Mouse (Mus musculus) embryo, embryonic 11 days (tissue): ENCODE results near the gene Smarca4.
"Not testable (repeated sequence)": the region's sequence is repeated elsewhere in the genome, so short reads cannot be mapped to it uniquely, and the experiment has no call there.

Experiments
- DNase-seq: peaks from one replicate; pipeline ENCODE4 v3.0.0-alpha.2; 2015

Smarca4 gene

GRCm38 (mm10) chr9:21615617-21616231 lies at the start of gene Smarca4:
TSS of gene Smarca4 (plus strand) at chr9:21616169.
- DNase-seq = peak; percentile 100

DNA sequence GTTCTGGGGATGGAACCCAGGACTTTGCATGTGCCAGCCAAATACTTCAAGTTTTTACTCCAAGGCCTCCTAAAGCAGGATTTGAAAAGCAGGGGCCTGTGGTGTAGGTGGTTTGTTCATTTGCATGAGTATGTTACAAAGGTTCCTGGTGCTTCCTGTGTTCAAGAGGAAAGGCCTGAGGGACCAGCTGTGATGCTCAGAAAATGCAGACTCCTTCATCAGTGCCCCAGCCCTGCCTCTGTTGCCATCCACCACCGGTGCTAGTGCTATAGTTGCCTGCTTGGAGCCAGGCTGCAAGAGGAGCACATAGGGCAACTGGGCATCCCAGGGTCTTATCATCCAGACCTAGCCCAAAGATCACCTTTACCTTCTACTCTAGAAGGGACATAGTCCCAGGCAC lies 49.4 kb upstream of the Smarca4 start:
- DNase-seq = no peak

DNA sequence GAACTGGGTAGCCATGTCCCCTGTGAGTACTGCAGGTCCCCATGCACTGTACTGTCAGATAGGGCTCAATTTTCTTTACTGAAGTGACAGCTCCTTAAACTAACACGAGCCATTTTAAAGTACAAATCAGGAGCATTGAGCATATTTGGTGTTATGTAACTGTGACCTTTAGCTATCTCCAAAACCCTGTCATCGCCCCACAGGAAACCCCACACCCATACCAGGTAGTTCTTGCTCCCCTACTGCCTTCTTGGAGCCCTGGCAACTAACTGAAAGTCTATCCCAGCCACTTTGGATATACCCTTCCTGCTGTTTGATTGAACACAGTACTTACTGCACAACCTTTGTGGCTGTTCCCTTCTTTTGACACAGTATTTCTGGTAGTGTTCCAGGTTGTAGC lies 48.9 kb upstream of the Smarca4 start:
- DNase-seq = no peak

GRCm38 (mm10) chr9:21568657-21569255 lies 47.2 kb upstream of the Smarca4 start:
- no peak for DNase-seq

DNA sequence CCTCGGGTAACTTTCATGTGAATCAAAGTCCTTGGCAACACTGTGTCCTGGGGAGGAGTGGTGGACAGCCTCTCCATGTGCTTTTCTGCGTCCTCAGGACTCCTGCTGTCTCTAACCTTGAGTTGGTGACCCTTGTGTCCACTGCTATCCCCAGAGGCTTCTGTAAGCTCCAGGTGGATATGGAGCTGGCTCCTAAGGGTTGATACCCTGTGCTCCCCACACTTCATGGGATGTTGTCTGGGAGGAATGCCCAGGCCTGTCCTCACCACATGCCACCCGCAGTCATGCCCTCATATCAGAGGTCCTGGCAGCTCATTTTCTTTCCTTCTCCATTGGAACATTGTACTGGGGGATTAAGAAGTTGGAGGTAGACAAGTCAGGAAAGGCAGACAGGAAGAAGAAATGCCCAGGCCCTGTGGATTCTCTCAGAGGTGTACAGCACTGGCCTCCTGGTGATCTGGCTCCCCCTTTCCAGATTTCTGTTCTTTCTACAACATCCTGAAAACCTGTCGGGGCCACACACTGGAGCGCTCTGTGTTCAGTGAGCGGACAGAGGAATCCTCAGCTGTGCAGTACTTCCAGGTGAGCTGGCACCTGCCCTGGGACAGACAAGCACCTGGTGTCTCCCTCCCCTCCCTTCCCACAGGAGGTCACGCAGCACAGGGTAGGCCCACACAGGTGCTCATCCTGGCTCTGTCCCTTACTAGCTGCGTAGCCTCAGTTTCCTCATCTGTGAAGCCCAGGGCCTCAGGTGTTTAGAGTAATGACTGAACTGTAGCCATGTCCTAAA lies 41.8 kb upstream of the Smarca4 start:
- no peak for DNase-seq

DNA sequence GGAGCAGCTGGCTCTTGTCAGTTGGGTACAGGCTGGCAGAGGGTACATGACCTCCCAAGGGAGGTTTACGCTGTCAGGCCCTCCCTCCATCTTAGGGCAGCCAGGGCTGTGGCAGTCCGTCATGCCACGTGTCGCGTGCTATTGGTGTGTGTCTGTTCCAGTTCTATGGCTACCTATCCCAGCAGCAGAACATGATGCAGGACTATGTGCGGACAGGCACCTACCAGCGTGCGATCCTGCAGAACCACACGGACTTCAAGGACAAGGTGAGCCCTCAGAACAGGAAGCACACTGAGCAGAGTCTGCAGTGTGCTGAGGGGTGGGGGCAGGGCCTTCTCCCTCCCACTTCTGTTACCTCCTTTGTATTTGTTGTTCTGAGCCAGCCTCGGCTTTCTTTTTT lies 40.7 kb upstream of the Smarca4 start:
- no peak for DNase-seq

GRCm38 (mm10) chr9:21576286-21576685 lies 39.7 kb upstream of the Smarca4 start:
- DNase-seq = no peak

GRCm38 (mm10) chr9:21578226-21578625 lies 37.7 kb upstream of the Smarca4 start:
- no peak for DNase-seq

- no peak for DNase-seq
Measured at GRCm38 (mm10) chr9:21585401-21585800, 30.6 kb upstream of the Smarca4 start.

DNA sequence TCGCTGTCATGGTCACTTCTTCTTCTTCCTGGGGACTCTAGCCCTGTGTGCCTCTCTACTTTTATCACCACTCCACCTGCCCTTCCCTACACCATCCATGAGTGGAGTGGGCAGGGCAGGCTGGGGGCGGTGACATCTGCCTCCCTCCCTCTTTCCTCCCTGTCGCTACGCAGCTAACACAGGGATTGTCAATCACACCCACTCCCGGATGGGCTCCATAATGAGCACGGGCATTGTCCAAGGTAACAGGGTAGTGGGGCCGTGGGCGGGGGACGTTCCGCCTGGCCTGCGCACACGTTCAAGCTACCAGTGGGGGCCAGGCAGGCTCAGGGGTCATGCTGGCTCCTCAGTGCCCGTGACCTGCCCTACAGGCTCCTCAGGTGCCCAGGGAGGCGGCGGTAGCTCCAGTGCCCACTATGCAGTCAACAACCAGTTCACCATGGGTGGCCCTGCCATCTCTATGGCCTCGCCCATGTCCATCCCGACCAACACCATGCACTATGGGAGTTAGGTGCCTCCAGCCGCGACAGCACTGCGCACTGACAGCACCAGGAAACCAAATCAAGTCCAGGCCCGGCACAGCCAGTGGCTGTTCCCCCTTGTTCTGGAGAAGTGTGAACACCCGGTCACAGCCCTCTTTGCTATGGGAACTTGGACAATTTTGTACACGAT lies 28.2 kb upstream of the Smarca4 start:
- DNase-seq = no peak

DNA sequence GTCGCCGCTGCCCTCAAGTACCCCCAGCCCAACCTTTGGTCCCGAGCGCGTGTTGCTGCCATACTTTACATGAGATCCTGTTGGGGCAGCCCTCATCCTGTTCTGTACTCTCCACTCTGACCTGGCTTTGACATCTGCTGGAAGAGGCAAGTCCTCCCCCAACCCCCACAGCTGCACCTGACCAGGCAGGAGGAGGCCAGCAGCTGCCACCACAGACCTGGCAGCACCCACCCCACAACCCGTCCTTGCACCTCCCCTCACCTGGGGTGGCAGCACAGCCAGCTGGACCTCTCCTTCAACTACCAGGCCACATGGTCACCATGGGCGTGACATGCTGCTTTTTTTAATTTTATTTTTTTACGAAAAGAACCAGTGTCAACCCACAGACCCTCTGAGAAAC lies 27.6 kb upstream of the Smarca4 start:
- no peak for DNase-seq

- no peak for DNase-seq
Measured at GRCm38 (mm10) chr9:21589538-21589937, 26.4 kb upstream of the Smarca4 start.

- no peak for DNase-seq
Measured at GRCm38 (mm10) chr9:21591127-21591830, 24.7 kb upstream of the Smarca4 start.

DNA sequence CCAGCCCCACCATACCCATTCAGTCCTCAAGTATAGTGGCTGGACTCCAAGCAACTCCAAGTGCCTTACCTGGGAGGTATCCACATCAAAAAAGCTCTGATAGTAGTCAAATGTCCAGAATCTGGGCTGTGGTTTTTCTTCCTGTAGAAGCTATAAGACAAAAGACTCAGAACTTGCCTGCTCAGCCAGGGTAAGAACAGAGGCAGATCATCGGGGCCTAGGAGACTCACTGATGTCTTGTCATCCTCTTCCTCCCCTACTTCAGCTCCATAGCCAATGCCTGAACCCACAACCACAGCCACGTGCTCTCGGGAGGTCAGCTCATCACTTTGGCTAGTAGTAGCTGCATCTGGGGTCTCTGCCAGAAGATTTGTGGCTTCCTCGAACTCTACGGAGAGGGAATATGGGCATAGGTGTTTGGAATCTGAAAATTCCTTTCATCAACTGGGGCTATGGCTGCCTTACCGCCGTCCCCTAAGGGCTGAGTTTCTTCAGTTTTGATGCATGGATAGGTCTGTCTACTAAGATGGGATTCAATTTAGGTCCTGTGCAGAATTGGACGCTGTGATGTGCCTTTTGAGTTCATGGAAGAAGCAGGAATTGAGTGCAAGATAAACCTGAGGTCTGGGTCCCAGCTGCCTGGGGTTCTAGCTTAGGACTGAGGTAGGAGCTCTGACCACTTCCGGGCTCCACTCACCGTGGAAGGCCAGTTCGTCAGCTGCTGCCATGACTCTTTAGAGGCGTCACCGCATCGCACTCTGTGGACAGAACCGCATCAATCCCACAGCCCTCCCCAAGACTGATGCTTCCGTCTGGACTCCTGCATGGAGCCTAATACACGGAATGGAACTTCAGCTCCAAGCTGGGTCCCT lies 23.9 kb upstream of the Smarca4 start:
- DNase-seq = no peak

- DNase-seq = peak; percentile 97
Measured at GRCm38 (mm10) chr9:21592703-21593121, 23.3 kb upstream of the Smarca4 start, which contains the start of the genes Timm29 and Yipf2. TSS of gene Timm29 (plus strand) at chr9:21592722. TSS of gene Yipf2 (minus strand) at chr9:21592828.

DNA sequence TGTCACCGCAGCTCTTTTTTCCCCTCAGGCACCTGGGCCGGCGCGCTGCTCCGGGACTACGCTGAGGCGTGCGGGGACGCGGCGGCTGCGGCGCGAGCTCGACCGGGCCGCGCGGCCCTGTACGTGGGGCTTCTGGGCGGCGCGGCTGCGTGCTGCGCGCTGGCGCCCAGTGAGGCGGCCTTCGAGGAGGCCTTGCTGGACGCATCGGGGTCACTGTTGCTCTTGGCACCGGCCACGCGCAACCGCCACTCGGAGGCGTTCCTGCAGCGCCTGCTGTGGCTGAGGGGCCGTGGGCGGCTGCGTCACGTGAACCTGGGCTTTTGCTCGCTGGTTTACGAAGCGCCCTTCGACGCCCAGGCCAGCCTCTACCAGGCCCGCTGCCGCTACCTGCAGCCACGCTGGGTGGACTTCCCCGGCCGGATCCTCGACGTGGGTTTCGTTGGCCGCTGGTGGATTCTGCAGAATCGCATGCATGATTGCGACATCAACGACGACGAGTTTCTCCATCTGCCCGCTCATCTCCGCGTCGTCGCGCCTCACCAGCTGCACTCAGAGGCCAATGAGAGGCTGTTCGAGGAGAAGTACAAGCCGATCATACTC lies 22.7 kb upstream of the Smarca4 start:
- no peak for DNase-seq

DNA sequence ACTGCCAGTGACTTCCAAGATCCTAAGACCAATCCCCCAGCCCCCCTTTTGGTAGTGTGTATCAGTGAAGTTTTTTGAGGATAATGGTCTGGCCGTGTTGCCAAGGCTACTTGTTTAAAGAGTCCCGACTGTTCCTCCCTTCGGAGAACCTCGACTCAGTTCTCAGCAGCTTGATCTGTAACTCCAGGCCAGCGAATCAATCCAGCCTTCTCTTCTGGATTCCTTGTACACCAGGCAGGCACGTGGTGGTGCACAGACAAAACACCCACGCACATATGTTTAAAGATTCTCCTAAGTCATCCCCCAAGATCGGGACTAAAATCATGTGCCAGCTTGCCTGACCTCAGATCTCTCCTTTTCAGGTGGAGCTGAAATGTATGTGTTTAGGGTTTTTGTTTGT lies 21.6 kb upstream of the Smarca4 start:
- DNase-seq = not testable (repeated sequence)

DNA sequence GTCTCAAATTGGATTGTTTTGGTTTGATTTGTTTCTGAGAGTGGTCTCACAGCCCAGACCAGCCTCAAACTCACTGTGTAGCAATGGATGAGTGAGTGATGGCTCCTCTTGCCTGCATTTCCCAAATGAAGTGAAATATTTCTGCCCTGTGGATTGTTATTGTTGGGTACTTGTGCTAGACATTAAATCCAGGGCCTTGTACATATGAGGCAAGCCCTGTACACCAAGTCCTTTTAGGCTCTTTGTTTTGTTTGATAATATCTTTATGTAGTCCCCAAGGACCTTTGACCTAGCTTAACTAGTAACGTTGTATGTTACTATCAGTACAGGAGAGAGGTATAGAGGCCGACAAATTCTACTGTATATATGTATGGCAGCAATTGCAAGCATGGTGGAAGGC lies 21.1 kb upstream of the Smarca4 start:
- no peak for DNase-seq

GRCm38 (mm10) chr9:21598198-21598597 lies 17.8 kb upstream of the Smarca4 start:
- peak; percentile 49 for DNase-seq

DNA sequence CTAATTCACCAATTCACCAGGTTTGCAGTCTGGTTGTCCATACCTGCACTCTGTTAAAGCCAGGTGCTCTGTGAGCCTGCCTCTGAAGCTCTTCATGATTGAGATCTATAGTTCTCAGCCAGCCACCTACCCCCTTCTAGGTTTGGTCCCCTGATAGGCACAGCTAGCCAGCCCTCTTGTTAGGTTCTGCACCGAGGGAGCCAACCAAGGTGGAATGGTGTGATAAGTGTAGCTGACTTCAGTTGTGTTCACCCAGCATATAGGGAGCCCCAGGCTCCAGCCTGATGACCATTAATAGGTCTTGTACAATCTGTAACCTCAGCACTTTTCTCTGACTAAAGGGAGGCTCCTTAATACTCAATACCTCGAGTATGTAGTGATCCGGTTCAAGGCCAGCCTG lies 15.8 kb upstream of the Smarca4 start:
- DNase-seq = no peak

DNA sequence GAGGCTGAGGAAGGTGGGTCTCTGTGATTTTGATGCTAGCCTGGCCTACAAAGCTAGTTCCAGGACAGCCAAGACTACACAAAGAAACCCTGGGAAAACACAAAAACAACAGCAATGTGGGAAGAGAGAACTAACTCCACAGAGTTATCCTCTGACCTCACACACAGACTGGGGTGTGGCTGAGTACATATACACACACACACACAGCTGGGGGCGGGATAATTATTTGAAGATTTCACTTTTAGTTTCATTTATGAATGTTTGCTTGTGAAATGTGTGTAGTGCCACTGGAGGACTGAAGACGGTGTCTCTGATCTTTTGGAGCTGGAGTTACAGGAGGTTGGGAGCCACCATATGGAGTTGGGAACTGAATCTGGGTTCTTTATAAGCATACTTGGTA lies 14.9 kb upstream of the Smarca4 start:
- DNase-seq = no peak
